Mouse (Mus musculus) fibroblast of lung, adult 2 months (primary cell): ENCODE results near the gene Sp9.

Experiments
- DNase-seq: peaks from one replicate; pipeline ENCODE4 v3.0.0-alpha.2; 2011; ENCODE audit warnings: low read depth

Sp9 gene

DNA sequence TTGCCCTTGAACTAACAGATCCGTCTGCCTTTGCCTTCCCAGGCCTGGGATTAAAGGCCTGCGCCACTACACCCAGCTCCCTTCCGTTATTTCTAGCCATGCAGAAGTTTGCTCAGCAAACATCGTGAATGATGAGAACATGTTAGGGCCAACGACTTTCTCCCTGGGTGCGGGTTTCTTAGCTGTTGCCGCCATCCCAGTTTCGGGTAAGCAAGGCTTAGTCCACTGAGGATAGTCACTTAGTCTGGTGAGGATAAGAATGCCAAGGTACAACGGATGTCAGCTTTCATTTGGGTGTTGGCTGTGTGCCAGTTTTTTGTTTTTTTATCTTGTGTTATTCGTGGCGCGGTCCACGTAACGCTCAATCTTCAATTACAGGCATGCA lies 41.4 kb downstream of the Sp9 start:
- peak; percentile 18 for DNase-seq

DNA sequence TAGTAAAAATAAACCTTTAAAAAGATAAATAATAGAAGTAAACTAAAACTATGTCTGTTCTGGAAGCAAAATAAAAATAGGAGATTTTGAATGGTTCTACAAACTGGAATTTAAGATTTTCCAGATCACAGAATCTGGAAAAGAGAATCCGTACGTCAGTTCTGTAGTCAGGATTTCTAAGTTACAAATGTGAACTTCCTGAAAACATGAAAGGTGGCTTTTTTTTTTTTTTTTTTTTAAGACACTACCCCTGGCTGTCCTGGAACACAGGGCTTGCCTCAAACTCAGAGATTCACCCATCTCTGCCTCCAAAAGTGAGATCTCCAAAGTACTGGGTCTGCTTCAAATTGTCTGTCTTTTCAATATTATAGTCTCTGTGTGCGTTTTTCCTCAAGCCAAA lies 42.6 kb downstream of the Sp9 start:
- DNase-seq = no peak

DNA sequence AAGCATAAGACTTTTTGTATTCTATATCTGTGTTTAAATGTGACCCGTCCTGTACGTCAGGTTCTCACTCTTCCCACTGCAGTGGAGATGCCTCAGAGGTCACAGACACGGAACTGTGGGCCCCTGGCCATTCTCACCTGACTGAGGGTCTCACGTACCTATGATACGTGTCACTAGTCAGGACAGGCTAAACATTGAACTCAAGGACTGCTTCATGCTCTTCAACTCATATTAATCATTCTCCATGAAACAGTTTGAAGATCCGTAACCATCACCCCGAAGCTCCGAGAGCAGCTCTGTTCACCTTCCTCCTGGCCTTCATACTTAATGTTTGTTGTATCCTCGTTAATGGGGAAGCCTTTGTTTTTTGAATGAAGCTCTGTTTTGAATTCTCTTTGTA lies 45.7 kb downstream of the Sp9 start:
- DNase-seq = no peak

DNA sequence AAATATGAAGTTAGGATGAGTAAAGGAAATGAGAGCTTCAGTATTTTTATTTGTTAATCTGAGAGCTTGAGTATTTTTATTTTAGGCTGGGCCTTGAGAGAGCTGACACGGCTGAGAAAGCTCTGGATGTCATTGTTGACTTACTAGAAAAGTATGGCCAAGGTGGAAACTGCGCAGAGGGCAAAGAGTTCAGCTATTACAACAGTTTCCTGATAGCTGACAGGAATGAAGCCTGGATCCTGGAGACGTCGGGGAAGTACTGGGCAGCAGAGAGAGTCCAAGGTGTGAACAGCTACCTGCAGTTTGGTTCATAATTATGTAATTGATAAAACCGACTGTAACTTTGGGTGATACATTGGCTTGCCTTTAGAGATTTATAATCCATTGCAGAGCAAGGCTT lies 47.5 kb downstream of the Sp9 start:
- no peak for DNase-seq

DNA sequence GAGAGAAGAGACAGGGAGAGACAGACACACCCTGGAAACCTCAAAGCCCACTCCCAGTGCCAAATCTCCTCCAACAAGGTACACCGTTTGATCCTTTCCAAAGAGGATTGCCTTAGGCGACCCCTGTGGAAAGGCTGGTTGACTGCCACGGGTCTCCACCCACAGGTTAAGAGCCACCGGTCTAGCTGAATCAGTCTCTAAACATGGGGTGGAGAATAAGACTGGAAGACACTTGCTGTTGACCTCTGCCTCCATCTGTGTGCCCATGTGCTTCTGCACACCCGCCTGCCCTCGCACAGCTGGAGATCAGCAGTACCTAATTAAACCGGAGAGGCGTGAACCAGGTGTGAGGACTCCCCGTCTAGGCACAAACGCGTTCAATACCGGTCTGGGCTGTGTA lies 51.3 kb downstream of the Sp9 start:
- DNase-seq = no peak

DNA sequence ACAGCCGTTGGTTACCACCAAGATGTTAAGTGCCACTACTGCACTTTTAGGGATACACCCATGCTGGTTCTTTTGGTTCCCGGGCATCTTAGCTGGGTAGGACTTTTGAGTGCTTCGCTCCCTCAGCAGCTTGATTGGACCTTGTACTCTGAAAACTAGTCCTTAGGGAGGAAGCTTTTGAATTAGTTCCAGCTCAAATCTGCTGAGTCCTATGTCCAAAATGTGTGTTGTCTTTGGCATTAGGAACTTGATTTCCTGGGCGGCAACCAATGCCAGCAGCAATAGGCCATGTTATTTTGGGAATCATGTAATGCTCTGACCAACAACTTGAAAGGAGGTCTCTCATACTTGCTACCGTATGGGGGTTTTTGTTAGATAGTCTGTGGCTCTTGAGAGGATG lies 54.1 kb downstream of the Sp9 start:
- DNase-seq = no peak
